Mouse (Mus musculus) cerebellum, adult 2 months (tissue): ENCODE data around the gene Bri3bp. TPM values are rescaled to one million over a fixed set of nuclear protein-coding genes. Genes with fewer than 3 reads are reported as not detected.

ENCODE experiments used
- DNase-seq, 2 experiments: peaks; one replicate each; pipeline ENCODE4 v3.0.0; 2021
- H3K27ac ChIP-seq: fragments of 200-500 bp; 2 replicates; pipeline ENCODE4 v1.5.1; 2012; ENCODE audit warnings: low read length, control low read depth, inconsistent platforms; ENCODE audit not compliant: insufficient read depth
- H3K27me3 ChIP-seq: fragments of 200-500 bp; 2 replicates; pipeline ENCODE4 v1.6.1; 2012; ENCODE audit warnings: inconsistent platforms, mild to moderate bottlenecking, low read length, moderate library complexity; ENCODE audit not compliant: control insufficient read depth, insufficient read depth
- H3K4me1 ChIP-seq: fragments of 200-500 bp; 2 replicates; pipeline ENCODE4 v1.6.1; 2011; ENCODE audit warnings: low read length; ENCODE audit not compliant: control insufficient read depth, insufficient read depth
- H3K4me3 ChIP-seq: fragments of 200-500 bp; replicated peaks from 2 replicates; pipeline ENCODE3; 2011; ENCODE audit warnings: mild to moderate bottlenecking, low read depth, low read length, control low read depth; ENCODE audit not compliant: insufficient read depth
- CTCF ChIP-seq: fragments of 200-500 bp; IDR thresholded peaks from 2 replicates; pipeline ENCODE4 v1.5.1; 2011; ENCODE audit warnings: low read depth, mild to moderate bottlenecking, control low read depth, low read length, moderate library complexity, borderline replicate concordance; ENCODE audit not compliant: insufficient read depth
- POLR2A ChIP-seq: fragments of 200-500 bp; IDR thresholded peaks from 2 replicates; pipeline ENCODE4 v1.6.1; 2011; ENCODE audit warnings: low read length, control low read depth, borderline replicate concordance; ENCODE audit not compliant: insufficient read depth
- WGBS: fragments of 180-500 bp; shearing (Covaris S2); methylation state at CpG from one replicate; pipeline ENCODE4 v1.1.7; 2018; 5-methylcytosine and 5-hydroxymethylcytosine counted together
- polyA plus RNA-seq: library from polyadenylated mRNA; depleted of rRNA; stranded (reverse); fragments of >200 nt; gene quantifications from 2 replicates; pipeline ENCODE4 v1.2.3, GENCODE M21; 2012

Gene Bri3bp
- polyA plus RNA-seq, 1 experiment = 39.1 TPM

- TF ChIP-seq CTCF (no peak), POLR2A (no peak)
- no peaks in the 10 kb centered on the region for H3K27me3 ChIP-seq
- 0 out of 2 replicates have a peak, but pooled peaks cover 3% of the 10 kb centered on the region for H3K4me1 ChIP-seq
- no peak overlapping the region for H3K27ac ChIP-seq
- DNase-seq = no peak
- H3K4me3 ChIP-seq = no peak overlapping the region
- WGBS = 31% methylated on average over 3 of the region's 3 CpGs
Observed at GRCm38 (mm10) chr5:125448026-125448425, 6.7 kb downstream of the Bri3bp start.

DNA sequence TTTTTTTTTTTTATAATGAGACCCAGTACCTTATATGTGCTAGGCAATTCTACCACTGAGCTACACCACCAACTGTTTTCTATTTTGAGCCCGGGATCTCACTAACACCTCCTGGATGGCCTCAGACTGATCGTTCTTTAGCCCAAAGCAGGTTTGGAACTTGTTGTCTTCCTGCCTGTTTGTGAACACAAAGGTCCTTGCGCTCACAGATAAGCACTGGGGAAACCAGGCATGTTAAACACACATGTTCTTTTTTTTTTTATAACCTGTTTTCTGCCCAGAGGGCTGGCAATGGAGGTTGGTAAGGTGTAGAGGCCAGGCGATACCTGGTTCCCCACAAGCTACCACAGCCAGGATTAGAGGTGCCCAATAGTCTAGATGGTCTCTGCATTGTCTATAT is 7.3 kb downstream of the Bri3bp start:
- TF ChIP-seq POLR2A = no peak
- Histone ChIP-seq H3K27ac (no peak overlapping the region), H3K27me3 (no peaks in the 10 kb centered on the region), H3K4me1 (0 out of 2 replicates have a peak, but pooled peaks cover 3% of the 10 kb centered on the region), H3K4me3 (no peak overlapping the region)
- 88% methylated on average over 4 of the region's 4 CpGs for WGBS
- DNase-seq = no peak

- TF ChIP-seq POLR2A (no peak), CTCF (no peak)
- Histone ChIP-seq H3K4me1 (0 out of 2 replicates have a peak, but pooled peaks cover 3% of the 10 kb centered on the region), H3K27me3 (no peaks in the 10 kb centered on the region), H3K4me3 (no peak overlapping the region), H3K27ac (no peak overlapping the region)
- WGBS = 85% methylated on average over 5 of the region's 5 CpGs
- DNase-seq = no peak
Observed at GRCm38 (mm10) chr5:125449306-125449705, 7.9 kb downstream of the Bri3bp start.

DNA sequence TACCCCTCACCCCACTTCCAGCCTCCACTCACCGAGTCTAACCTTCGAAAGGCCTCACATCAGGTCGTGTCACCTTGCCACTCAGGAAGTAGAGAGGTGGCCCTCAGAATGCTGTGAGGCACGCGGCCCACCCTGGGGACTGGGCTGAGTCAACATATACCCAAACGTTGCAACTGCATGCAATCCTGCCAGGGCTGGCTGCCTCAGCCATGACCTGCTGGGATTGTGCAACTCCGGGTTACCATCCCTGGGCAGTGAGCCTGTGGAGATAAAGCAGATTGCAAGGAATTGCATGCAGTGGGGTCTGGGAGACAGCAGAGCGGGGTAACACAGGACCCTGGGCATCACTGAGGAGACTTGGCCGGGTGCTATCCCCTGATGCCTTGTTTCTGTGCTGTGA is 11.2 kb downstream of the Bri3bp start:
- H3K4me1 ChIP-seq = 0 out of 2 replicates have a peak, but pooled peaks cover 3% of the 10 kb centered on the region
- H3K4me3 ChIP-seq = no peak overlapping the region
- no peaks in the 10 kb centered on the region for H3K27me3 ChIP-seq
- H3K27ac ChIP-seq = no peak overlapping the region
- no peak for DNase-seq
- TF ChIP-seq POLR2A (no peak), CTCF (no peak)
- WGBS = 81% methylated on average over 9 of the region's 9 CpGs

GRCm38 (mm10) chr5:125456100-125456499 is 14.7 kb downstream of the Bri3bp start:
- no peak for DNase-seq
- Histone ChIP-seq H3K27ac (no peak overlapping the region), H3K4me1 (no peaks in the 10 kb centered on the region), H3K27me3 (no peaks in the 10 kb centered on the region), H3K4me3 (no peak overlapping the region)
- 86% methylated on average over 6 of the region's 6 CpGs for WGBS
- TF ChIP-seq POLR2A = no peak
- no peak for TF ChIP-seq CTCF

- no peak for DNase-seq
- TF ChIP-seq CTCF (no peak), POLR2A (no peak)
- Histone ChIP-seq H3K27ac (no peak overlapping the region), H3K4me3 (no peak overlapping the region), H3K27me3 (no peaks in the 10 kb centered on the region), H3K4me1 (no peaks in the 10 kb centered on the region)
- WGBS = 90% methylated on average over 6 of the region's 6 CpGs
Observed at GRCm38 (mm10) chr5:125457538-125457937, 16.2 kb downstream of the Bri3bp start.

- 77% methylated on average over 3 of the region's 3 CpGs for WGBS
- no peaks in the 10 kb centered on the region for H3K27me3 ChIP-seq
- no peak overlapping the region for H3K27ac ChIP-seq
- no peak overlapping the region for H3K4me3 ChIP-seq
- DNase-seq = no peak
- H3K4me1 ChIP-seq = peaks cover 3% of the 10 kb centered on the region; the same call in 1 of the 2 replicates
- TF ChIP-seq CTCF = peak; percentile 21; the same call in 1 of the 2 replicates
- TF ChIP-seq POLR2A = no peak
Observed at GRCm38 (mm10) chr5:125460574-125460973, 19.2 kb downstream of the Bri3bp start.

GRCm38 (mm10) chr5:125461868-125462445 is 20.6 kb downstream of the Bri3bp start:
- no peak overlapping the region for H3K27ac ChIP-seq
- no peaks in the 10 kb centered on the region for H3K27me3 ChIP-seq
- 13% methylated on average over 10 of the region's 10 CpGs for WGBS
- no peak overlapping the region for H3K4me3 ChIP-seq
- DNase-seq = peak; percentile 53 to 58
- TF ChIP-seq POLR2A = no peak
- peak; percentile 72 for TF ChIP-seq CTCF
- H3K4me1 ChIP-seq = peaks cover 3% of the 10 kb centered on the region; the same call in 1 of the 2 replicates
